Mouse (Mus musculus): Measurements from ENCODE around the gene Rgs9bp.
A peak's percentile ranks its signal among the peaks of the same experiment; 100 is the strongest.

Gene Rgs9bp

GRCm38 (mm10) chr7:35585191-35586054 lies at the start of gene Rgs9bp:
Rgs9bp (minus strand) TSS chr7:35585582.
- DNase-seq (ENCODE audit: low spot score in 2 of 2), result no peak

GRCm38 (mm10) chr7:35628496-35628895 lies 43.1 kb upstream of the Rgs9bp start:
- DNase-seq (ENCODE audit: low spot score in 2 of 2), result no peak

GRCm38 (mm10) chr7:35627371-35627770 lies 42.0 kb upstream of the Rgs9bp start:
- no peak for DNase-seq (ENCODE audit: low spot score in 2 of 2)

GRCm38 (mm10) chr7:35626038-35626437 lies 40.7 kb upstream of the Rgs9bp start:
- no peak for DNase-seq (ENCODE audit: low spot score in 2 of 2)

GRCm38 (mm10) chr7:35622626-35623025 lies 37.2 kb upstream of the Rgs9bp start:
- no peak for DNase-seq (ENCODE audit: low spot score in 2 of 2)

GRCm38 (mm10) chr7:35617513-35617912 lies 32.1 kb upstream of the Rgs9bp start:
- DNase-seq (ENCODE audit: low spot score in 2 of 2), result no peak

- no peak for DNase-seq (ENCODE audit: low spot score in 2 of 2)
Observed at GRCm38 (mm10) chr7:35609245-35609644, 23.9 kb upstream of the Rgs9bp start.

GRCm38 (mm10) chr7:35606816-35607215 lies 21.4 kb upstream of the Rgs9bp start:
- no peak for DNase-seq (ENCODE audit: low spot score in 2 of 2)

- no peak for DNase-seq (ENCODE audit: low spot score in 2 of 2)
Observed at GRCm38 (mm10) chr7:35602766-35603165, 17.4 kb upstream of the Rgs9bp start.

- no peak for DNase-seq (ENCODE audit: low spot score in 2 of 2)
Observed at GRCm38 (mm10) chr7:35601106-35601505, 15.7 kb upstream of the Rgs9bp start.

GRCm38 (mm10) chr7:35600031-35600430 lies 14.6 kb upstream of the Rgs9bp start:
- no peak for DNase-seq (ENCODE audit: low spot score in 2 of 2)

- peak in 1 of 2 experiments; percentile 23 for DNase-seq (ENCODE audit: low spot score in 2 of 2)
Observed at GRCm38 (mm10) chr7:35599492-35599891, 14.1 kb upstream of the Rgs9bp start.

GRCm38 (mm10) chr7:35594311-35594710 lies 8.9 kb upstream of the Rgs9bp start:
- no peak for DNase-seq (ENCODE audit: low spot score in 2 of 2)

GRCm38 (mm10) chr7:35590731-35591191 lies 5.4 kb upstream of the Rgs9bp start:
- DNase-seq (ENCODE audit: low spot score in 2 of 2), result peak in 1 of 2 experiments; percentile 49

- no peak for DNase-seq (ENCODE audit: low spot score in 2 of 2)
Observed at GRCm38 (mm10) chr7:35589485-35589884, 4.1 kb upstream of the Rgs9bp start.

- no peak for DNase-seq (ENCODE audit: low spot score in 2 of 2)
Observed at GRCm38 (mm10) chr7:35588680-35589428, 3.5 kb upstream of the Rgs9bp start.

- DNase-seq (ENCODE audit: low spot score in 2 of 2), result no peak
Observed at GRCm38 (mm10) chr7:35587728-35588127, 2.3 kb upstream of the Rgs9bp start.

- DNase-seq (ENCODE audit: low spot score in 2 of 2), result no peak
Observed at GRCm38 (mm10) chr7:35586906-35587445, 1.6 kb upstream of the Rgs9bp start.

GRCm38 (mm10) chr7:35586055-35586905 lies 898 bp upstream of the Rgs9bp start, which contains the start of gene Ankrd27:
Ankrd27 (plus strand) TSS chr7:35586244.
- DNase-seq (ENCODE audit: low spot score in 2 of 2), result peak; percentile 93 to 97

GRCm38 (mm10) chr7:35584786-35585190 lies 594 bp downstream of the Rgs9bp start:
- DNase-seq (ENCODE audit: low spot score in 2 of 2), result no peak

GRCm38 (mm10) chr7:35584068-35584785 lies 1.2 kb downstream of the Rgs9bp start:
- no peak for DNase-seq (ENCODE audit: low spot score in 2 of 2)

Data from frontal cortex, postnatal 36 days (tissue).